Mouse (Mus musculus): ENCODE results near the gene Lrig1.

GRCm38 (mm10) chr6:94584976-94585375 lies 115.0 kb downstream of the Lrig1 start:
- no peak for TF ChIP-seq CTCF (IDR thresholded peaks at IDR 0.05)
- TF ChIP-seq EP300 (IDR thresholded peaks at IDR 0.05) = no peak

All from lung, postnatal 0 days (tissue).